Mouse (Mus musculus) liver, postnatal 0 days (tissue): ENCODE results near the gene Fgfr4. TPM values are rescaled to one million over a fixed set of nuclear protein-coding genes. Genes with fewer than 3 reads are reported as not detected.
"Not testable (repeated sequence)": the region's sequence is repeated elsewhere in the genome, so short reads cannot be mapped to it uniquely, and the experiment has no call there.

Experiments
- ATAC-seq: fragments of 200-750 bp; cut with Nextera tagmentation; 2 replicates; pipeline ENCODE4 v1.8.0; 2017; ENCODE audit warnings: mild to moderate bottlenecking, moderate library complexity
- DNase-seq: peaks from one replicate; pipeline ENCODE4 v3.0.0-alpha.2; 2016
- H3K27ac ChIP-seq: fragments of 300-500 bp; sonication (generic); 2 replicates; pipeline ENCODE4 v1.5.1; 2014; ENCODE audit warnings: antibody characterized with exemption, moderate library complexity, mild to moderate bottlenecking, low read depth
- H3K27me3 ChIP-seq: fragments of 300-500 bp; sonication (generic); 2 replicates; pipeline ENCODE4 v1.6.1; 2014; ENCODE audit warnings: low read length, control low read depth, mixed read lengths; ENCODE audit not compliant: insufficient read depth
- H3K36me3 ChIP-seq: fragments of 300-500 bp; sonication (generic); replicated peaks from 2 replicates; pipeline ENCODE4 v1.6.1; 2014; ENCODE audit warnings: mild to moderate bottlenecking, control low read depth, low read length, moderate library complexity, mixed read lengths; ENCODE audit not compliant: insufficient read depth
- H3K4me1 ChIP-seq: fragments of 300-500 bp; sonication (generic); 2 replicates; pipeline ENCODE4 v1.6.1; 2014; ENCODE audit warnings: antibody characterized with exemption, mild to moderate bottlenecking, control low read depth; ENCODE audit not compliant: insufficient read depth
- H3K4me2 ChIP-seq: fragments of 300-500 bp; sonication (generic); 2 replicates; pipeline ENCODE4 v1.6.1; 2014; ENCODE audit warnings: low read depth, mild to moderate bottlenecking, low read length, moderate library complexity, mixed read lengths
- H3K4me3 ChIP-seq: fragments of 300-500 bp; sonication (generic); 2 replicates; pipeline ENCODE4 v1.5.1; 2014; ENCODE audit warnings: low read depth, low read length
- H3K9ac ChIP-seq: fragments of 300-500 bp; sonication (generic); replicated peaks from 2 replicates; pipeline ENCODE4 v1.6.1; 2014; ENCODE audit warnings: mild to moderate bottlenecking, moderate library complexity
- H3K9me3 ChIP-seq: fragments of 300-500 bp; sonication (generic); 2 replicates; pipeline ENCODE4 v1.6.1; 2016; ENCODE audit warnings: mild to moderate bottlenecking, control low read depth, low read length, mixed read lengths
- CTCF ChIP-seq: sonication (generic); IDR thresholded peaks from 2 replicates; pipeline ENCODE4 v1.5.1; 2016; ENCODE audit warnings: antibody characterized with exemption, low read depth
- EP300 ChIP-seq: IDR thresholded peaks from 2 replicates; pipeline ENCODE4 v1.6.1; 2016; ENCODE audit warnings: antibody characterized with exemption, low read depth, mild to moderate bottlenecking
- WGBS: fragments of 180-500 bp; shearing (Covaris S2); extraction: QIAGEN DNeasy Blood & Tissue Kit; methylation state at CpG from one replicate; pipeline ENCODE4 v1.1.7; 2014; ENCODE audit not compliant: insufficient replicate concordance; 5-methylcytosine and 5-hydroxymethylcytosine counted together
- polyA plus RNA-seq: library from polyadenylated mRNA; unstranded; fragments of >200 nt; fragmentation: Nextera tagmentation; extraction: Ambion mirVana; gene quantifications from 2 replicates; pipeline ENCODE4 v1.2.1, GENCODE M21; 2015

Fgfr4 gene
- polyA plus RNA-seq, 1 experiment from 2014 or later = 5.1 TPM

GRCm38 (mm10) chr13:55189531-55190107 is 37.2 kb downstream of the Fgfr4 start:
- H3K4me3 ChIP-seq = peak overlapping the region; percentile 39
- no peaks in the 10 kb centered on the region for H3K9me3 ChIP-seq
- WGBS = 5% methylated on average over 12 of the region's 12 CpGs
- H3K27me3 ChIP-seq = no peaks in the 10 kb centered on the region
- peak overlapping the region; percentile 74 for H3K4me2 ChIP-seq
- no peak for TF ChIP-seq CTCF
- no peak for TF ChIP-seq EP300
- peak overlapping the region; percentile 74 for H3K27ac ChIP-seq
- peak; percentile 55 for ATAC-seq
- H3K36me3 ChIP-seq = no peaks in the 10 kb centered on the region
- no peak for DNase-seq
- peak overlapping the region; percentile 45 for H3K9ac ChIP-seq
- peaks cover 16% of the 10 kb centered on the region; the same call in 1 of the 2 replicates for H3K4me1 ChIP-seq

- Histone ChIP-seq H3K9me3 (no peaks in the 10 kb centered on the region), H3K36me3 (no peaks in the 10 kb centered on the region), H3K27me3 (no peaks in the 10 kb centered on the region), H3K4me2 (peak overlapping the region; percentile 74), H3K27ac (peak overlapping the region; percentile 85), H3K4me1 (peaks cover 16% of the 10 kb centered on the region; the same call in 1 of the 2 replicates), H3K9ac (peak overlapping the region; percentile 58), H3K4me3 (peak overlapping the region; percentile 39)
- peak; percentile 98 for ATAC-seq
- peak; percentile 95 for DNase-seq
- WGBS = 1% methylated on average over 34 of the region's 34 CpGs
- TF ChIP-seq CTCF (peak; percentile 90), EP300 (peak; percentile 73)
These were observed 37.9 kb downstream of the Fgfr4 start for GRCm38 (mm10) chr13:55190121-55190868.

GRCm38 (mm10) chr13:55191535-55191934 is 39.1 kb downstream of the Fgfr4 start:
- no peak overlapping the region for H3K4me2 ChIP-seq
- peaks cover 16% of the 10 kb centered on the region; the same call in 1 of the 2 replicates for H3K4me1 ChIP-seq
- H3K9ac ChIP-seq = peak overlapping the region; percentile 1; the same call in 1 of the 2 replicates
- no peaks in the 10 kb centered on the region for H3K36me3 ChIP-seq
- H3K27ac ChIP-seq = no peak overlapping the region
- TF ChIP-seq CTCF = no peak
- no peak for TF ChIP-seq EP300
- ATAC-seq = no peak
- WGBS = 81% methylated on average over 5 of the region's 5 CpGs
- no peak overlapping the region for H3K4me3 ChIP-seq
- H3K9me3 ChIP-seq = no peaks in the 10 kb centered on the region
- DNase-seq = no peak
- no peaks in the 10 kb centered on the region for H3K27me3 ChIP-seq

GRCm38 (mm10) chr13:55202758-55203157 is 50.3 kb downstream of the Fgfr4 start:
- H3K27ac ChIP-seq, ATAC-seq, H3K4me3 ChIP-seq, H3K4me1 ChIP-seq, DNase-seq, H3K9ac ChIP-seq, H3K27me3 ChIP-seq, H3K4me2 ChIP-seq, H3K9me3 ChIP-seq, H3K36me3 ChIP-seq: not testable (repeated sequence)
- 85% methylated on average over 4 of the region's 4 CpGs for WGBS

GRCm38 (mm10) chr13:55203740-55204139 is 51.3 kb downstream of the Fgfr4 start:
- Histone ChIP-seq H3K4me2 (no peak overlapping the region), H3K4me3 (no peak overlapping the region), H3K4me1 (no peaks in the 10 kb centered on the region), H3K9ac (no peak overlapping the region), H3K9me3 (no peaks in the 10 kb centered on the region), H3K36me3 (no peaks in the 10 kb centered on the region), H3K27me3 (no peaks in the 10 kb centered on the region), H3K27ac (no peak overlapping the region)
- TF ChIP-seq EP300 = no peak
- no peak for TF ChIP-seq CTCF
- WGBS = 80% methylated on average over 9 of the region's 9 CpGs
- DNase-seq (no peak), ATAC-seq (no peak)

- Histone ChIP-seq H3K27ac (no peak overlapping the region), H3K36me3 (no peaks in the 10 kb centered on the region), H3K9me3 (no peaks in the 10 kb centered on the region), H3K4me2 (no peak overlapping the region), H3K27me3 (no peaks in the 10 kb centered on the region), H3K4me3 (no peak overlapping the region), H3K9ac (no peak overlapping the region), H3K4me1 (peaks cover 2% of the 10 kb centered on the region; the same call in 1 of the 2 replicates)
- no peak for ATAC-seq
- TF ChIP-seq CTCF (no peak), EP300 (no peak)
- DNase-seq = no peak
- 57% methylated on average over 11 of the region's 11 CpGs for WGBS
These were observed 52.4 kb downstream of the Fgfr4 start for GRCm38 (mm10) chr13:55204667-55205389.
